Mouse (Mus musculus) brain, embryonic 14.5 days (tissue): ENCODE results near the gene Etl4.

ENCODE experiments used
- CTCF ChIP-seq: fragments of 200-500 bp; IDR thresholded peaks from 2 replicates; pipeline ENCODE4 v1.5.1; 2012; ENCODE audit warnings: inconsistent platforms, mild to moderate bottlenecking, moderate library complexity, borderline replicate concordance; ENCODE audit not compliant: insufficient read depth, insufficient read length; ENCODE audit errors: extremely low read depth
- POLR2A ChIP-seq: fragments of 200-500 bp; IDR thresholded peaks from 2 replicates; pipeline ENCODE4 v1.6.1; 2012; ENCODE audit warnings: mild to moderate bottlenecking, inconsistent platforms, borderline replicate concordance; ENCODE audit not compliant: poor library complexity, insufficient read depth, insufficient read length, severe bottlenecking; ENCODE audit errors: extremely low read depth

DNA sequence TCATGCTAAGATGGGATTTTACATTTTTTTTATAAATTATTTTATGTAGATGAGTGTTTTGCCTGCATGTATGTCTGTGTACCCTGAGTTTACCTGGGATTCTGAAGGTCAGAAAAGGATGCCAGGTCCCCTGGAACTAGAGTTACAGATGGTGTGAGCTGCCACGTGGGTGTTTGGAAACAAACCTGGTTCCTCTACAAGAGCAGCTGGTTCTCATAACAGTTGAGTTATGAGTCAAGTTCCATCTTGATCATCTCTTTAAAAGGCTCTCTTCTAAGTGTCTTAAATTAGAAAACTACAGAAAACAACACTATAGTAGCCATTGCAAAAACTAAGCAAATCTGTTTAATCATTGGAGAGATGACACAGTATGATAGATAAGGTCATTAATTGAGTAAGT is 788.1 kb downstream of the Etl4 start:
- TF ChIP-seq CTCF = no peak
- TF ChIP-seq POLR2A = no peak
